Mouse (Mus musculus): ENCODE measurements at regions not wholly inside any gene's neighbourhood (a gene's known extent, or its start where the extent isn't known, plus 50 kb on each side); places are given as distances from the start of the nearest gene placed in this dataset.

DNA sequence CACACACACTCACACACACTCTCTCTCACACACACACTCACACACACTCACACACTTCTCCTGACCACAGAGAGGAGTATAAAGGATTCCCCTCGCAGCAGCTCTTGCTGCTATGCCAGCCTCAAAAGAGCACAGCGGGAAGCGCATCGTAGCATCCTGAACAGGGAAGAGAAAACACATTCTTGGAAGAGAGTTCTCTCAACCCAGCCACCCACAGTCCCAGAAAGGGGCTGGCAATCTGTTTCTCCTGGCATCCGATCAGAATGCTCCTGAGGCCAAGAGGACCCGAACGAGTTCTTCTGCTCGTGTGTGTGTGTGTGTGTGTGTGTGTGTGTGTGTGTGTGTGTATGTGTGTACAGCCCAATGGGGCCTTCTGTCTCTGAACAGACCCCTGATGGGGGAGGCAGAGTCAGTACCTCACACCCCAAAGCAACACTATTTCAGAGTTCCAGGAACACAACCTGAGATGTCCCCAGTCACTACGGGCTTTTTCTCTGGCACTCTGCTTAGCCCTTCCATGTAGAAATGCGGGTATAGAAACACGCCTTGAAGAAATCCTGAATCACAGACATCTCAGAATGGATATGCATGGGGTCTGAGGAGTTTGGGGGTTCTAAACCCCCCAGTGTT, 122.8 kb downstream of the Rplp1 start:
- TF ChIP-seq CTCF (IDR thresholded peaks at IDR 0.05; ENCODE audit: low read depth): no peak
- TF ChIP-seq EP300 (IDR thresholded peaks at IDR 0.05; ENCODE audit: low read depth): no peak
